Mouse (Mus musculus): ENCODE data around the gene Tns3.

The Tns3 gene

DNA sequence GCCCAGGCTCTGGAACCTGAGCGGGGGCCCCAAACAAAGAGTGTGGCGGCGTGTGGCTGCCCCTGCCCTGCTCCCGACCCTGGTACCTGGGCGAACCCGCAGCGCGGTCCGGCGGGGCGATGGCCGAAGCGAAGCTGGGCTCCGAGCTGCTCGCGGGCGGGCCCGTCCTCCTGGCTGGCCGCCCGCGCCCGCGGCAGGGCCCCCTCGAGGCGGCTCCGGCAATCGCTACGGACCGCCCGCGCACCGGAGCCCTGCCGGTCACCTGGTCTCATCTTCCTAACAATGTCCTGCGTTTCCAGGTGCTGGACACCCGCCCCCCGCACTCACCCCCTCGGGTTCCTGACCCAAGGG lies at the start of gene Tns3:
Gene Tns3 (minus strand): TSS at position 143 of the 351 bp plus-strand sequence.
- no peak for DNase-seq (ENCODE audit: low read depth)

DNA sequence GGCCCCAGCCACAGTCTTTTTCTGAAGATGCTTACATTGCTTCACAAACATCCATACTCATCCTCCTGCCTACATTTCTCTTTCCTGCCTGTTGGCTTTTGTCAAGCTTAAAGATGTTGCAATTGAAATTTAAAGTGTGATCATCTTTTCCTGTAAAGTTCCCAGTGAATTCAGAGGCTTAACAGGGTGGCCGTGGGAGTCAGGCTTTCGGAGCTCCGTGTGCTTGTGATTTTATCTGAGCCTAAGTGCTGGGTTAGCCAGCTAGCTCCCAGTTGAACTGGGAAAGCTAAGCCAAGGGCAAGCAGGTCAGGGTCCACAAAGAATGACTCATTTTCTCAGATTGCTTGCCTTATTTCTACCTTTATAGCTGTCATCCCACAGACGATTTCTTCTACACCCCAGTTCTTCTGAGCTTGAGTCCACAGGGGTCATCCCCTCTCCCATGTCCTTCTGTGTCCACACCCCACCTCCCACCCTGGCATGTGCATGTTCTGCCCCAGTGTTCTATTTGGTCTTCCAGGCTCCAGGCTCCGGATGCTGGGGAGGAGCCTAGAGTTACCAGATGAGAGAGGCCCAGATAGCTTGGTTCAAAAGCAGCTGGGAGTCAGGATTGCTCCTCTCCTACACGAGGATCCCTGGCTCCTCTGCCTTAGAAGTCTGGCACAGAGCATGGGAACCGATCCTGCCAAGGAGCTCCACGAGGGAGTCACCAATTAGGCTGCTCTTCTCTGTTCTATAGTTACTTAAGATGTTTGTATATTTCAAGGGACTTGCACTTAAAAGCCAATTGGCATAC lies 42.1 kb upstream of the Tns3 start:
- DNase-seq (ENCODE audit: low read depth), result peak; percentile 85

DNA sequence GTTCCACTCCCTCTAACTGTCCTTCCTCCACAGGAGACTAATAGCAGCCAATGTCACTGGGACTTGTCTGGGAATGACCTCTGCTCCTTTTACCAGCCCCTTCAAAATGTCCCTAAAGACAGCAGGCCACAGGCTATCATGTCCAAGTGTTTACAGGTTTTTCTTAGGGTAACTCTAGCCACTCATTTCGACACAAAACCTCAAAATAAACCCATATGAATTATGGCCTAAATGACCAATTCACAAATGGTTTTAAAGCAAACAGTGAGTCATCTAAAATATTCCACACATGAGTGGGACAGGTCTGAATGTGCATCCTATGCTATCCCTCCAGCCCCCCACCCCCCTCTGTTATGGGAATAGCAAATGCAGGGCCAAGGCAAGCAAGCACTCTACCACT lies 40.8 kb upstream of the Tns3 start:
- peak; percentile 57 for DNase-seq (ENCODE audit: low read depth)

GRCm38 (mm10) chr11:8703876-8704275 lies 39.5 kb upstream of the Tns3 start:
- peak; percentile 99 for DNase-seq (ENCODE audit: low read depth)

- DNase-seq (ENCODE audit: low read depth), result no peak
Measured at GRCm38 (mm10) chr11:8702532-8702886, 38.2 kb upstream of the Tns3 start.

DNA sequence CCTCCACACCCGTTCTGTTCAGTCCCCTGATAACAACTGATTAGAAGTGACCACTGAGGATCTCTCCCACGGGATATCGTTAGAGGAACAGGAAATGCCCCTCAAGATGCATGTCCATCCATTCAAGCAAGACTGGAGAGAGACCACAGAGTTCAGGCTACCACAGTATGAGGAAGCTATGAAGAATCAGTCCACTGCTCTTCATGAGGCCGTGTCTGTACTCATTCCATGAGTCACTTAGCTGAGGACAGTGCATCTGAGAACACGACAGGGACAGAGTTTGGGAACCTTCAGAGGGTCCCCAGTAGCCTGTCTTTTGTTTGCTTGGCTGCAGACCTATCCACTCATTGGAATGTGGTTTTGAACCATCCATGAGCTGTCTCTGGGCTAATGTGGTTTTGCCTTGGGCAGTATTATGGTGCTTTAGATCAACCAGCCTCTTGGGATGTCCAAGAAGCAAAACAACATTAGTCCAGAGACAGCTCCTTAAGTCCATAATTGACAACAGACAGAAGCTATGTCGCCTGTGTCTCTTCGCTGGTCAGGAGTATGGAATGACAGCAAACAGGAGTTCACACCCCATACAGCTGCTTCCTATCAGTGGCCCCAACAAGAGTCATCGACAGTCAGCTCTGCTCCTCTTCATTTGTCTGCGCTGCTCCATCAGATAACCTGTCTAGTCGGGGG lies 37.7 kb upstream of the Tns3 start:
- no peak for DNase-seq (ENCODE audit: low read depth)

GRCm38 (mm10) chr11:8701400-8701799 lies 37.1 kb upstream of the Tns3 start:
- no peak for DNase-seq (ENCODE audit: low read depth)

DNA sequence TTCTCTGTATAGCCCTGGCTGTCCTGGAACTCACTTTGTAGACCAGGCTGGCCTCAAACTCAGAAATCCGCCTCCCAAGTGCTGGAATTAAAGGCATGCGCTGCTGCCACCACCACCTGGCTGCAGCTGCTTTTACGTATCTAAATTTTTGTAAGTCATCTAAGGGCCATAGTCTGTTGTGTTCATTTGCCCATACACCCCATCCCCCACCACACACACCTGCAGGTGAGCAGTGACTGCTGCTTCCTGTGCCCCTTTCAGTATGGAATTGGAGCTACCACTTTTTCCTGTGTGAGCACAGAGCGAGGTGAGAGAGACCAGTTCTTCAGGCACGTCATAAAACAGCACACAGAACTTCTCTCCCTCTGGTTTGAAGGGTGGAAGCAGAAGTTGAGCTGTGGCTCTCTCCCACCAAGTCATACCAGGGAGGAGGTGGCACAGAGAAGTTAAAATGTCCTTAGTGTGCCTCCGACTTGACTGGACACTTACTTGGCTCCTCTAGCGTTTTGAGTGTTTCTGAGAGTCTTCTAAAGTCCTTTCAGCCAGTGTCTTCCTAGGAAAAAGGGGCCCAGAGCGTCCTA lies 36.4 kb upstream of the Tns3 start:
- no peak for DNase-seq (ENCODE audit: low read depth)

DNA sequence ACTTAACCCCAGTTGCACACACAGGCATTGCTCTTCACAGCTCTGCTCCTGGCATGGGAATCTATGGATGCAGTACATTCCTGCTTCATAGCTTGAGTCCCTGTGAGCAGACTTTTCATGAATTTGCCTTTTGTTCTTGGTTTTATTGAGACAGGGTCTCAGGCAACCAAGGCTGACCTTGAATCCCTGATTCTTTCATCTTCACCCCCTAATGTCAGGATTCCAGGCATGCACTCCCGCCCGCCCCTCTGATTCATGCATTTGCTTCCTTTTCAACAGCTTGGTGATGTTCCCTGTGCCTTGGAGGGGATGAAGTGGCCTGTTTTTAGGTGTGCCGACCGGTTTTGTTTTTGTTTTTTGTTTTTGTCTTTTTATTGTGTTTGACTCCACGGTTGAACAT lies 35.4 kb upstream of the Tns3 start:
- no peak for DNase-seq (ENCODE audit: low read depth)

GRCm38 (mm10) chr11:8697670-8698069 lies 33.3 kb upstream of the Tns3 start:
- DNase-seq (ENCODE audit: low read depth), result no peak

DNA sequence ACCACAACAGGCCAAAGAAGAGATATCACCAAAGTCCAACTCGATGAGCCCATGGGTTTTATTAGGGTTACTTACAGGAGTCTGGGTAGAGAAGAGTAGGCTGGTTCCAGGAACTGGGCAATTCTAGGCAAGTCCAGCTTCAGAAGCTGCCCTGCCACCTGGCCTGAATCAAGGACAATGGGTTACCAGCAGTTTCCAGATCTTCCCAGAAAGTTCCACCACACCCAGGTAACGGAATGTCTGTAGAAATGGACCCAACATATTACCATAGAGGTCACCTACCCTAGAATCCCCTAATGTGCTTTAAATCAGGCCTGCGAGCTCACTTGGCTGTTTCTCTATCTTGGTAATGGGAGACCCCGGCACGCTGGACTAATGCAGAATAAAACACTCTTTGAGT lies 29.8 kb upstream of the Tns3 start:
- DNase-seq (ENCODE audit: low read depth), result no peak

DNA sequence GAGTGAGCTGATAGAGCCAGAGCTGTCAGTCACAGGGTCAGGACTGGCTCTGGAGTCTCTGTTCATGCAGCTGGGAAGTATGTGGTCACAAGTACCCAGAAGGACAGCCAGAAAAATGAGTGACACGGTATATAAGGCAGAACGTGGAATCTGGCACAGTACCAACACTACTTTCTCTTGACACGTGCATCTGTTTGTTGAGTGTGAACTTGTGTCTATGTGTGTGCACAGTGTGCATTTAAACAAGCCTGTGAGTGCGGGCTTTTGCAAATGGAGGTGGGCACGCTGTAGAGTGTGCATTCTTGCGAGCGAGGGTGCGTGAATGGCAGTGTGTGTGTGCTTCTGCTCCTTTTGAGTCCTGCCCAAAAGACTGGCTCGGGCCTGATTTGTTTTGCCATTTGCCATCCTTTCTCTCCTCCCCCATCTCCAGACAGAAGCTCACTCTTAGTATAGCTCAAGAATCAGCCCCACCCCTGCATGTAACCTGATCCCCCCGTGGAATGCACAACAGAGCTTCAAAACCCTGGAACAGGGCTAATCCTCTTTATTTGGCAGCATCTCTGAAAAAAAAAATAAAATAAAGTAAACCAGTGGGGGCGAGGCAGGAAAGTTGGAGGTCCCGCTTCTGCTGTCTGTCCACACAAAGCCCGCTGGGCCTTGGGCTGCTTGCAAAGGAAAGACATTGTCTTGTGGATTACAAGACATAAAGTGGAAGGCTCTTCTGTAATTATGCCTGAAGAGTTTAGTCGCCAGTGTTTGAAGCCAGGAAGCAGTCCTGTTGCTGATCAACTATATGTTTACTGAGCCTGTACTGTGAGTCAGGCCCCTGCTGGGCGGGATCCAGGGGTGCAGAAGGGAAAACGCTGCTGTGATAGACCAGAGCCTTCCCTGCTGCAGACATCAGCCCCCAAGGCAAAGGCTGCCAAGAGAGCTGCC lies 28.5 kb upstream of the Tns3 start:
- no peak for DNase-seq (ENCODE audit: low read depth)

DNA sequence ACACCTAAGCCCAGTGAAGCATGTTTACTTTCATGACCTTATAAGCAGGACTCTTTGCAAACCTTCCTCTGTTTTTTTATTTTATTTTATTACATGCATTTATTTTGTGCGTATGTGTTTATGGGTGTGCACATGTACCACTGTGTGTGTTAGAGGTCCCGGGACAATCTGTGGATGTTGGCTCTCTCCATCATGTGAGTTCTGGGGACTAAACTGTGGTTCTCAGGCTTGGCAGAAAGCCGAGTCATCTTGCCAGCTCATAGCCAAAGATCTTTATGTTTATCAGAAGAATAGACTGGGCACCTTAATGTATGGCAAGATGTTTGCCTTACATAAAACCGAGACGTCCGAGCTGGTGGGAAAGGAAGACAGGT lies 27.8 kb upstream of the Tns3 start:
- no peak for DNase-seq (ENCODE audit: low read depth)

- DNase-seq (ENCODE audit: low read depth), result no peak
Measured at GRCm38 (mm10) chr11:8691605-8692004, 27.3 kb upstream of the Tns3 start.

DNA sequence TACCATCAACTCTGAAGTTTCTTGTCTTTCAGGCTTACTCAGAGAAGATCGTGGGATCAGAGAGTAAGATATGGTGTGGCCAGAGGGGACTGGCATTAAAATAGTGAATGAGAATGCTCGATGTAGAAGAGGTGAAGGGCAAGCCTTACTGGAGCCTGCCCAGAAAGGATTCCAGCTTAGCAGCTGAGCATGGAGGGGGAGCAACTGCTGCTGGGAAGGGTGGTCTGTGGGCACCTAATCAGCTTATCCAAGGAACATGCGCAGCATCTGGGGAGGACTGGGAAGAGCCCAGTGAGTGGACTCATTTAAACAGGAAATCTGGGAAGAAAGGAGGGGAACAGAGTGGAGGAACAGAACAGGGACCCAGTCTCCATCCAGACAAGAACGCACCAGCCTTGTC lies 26.3 kb upstream of the Tns3 start:
- DNase-seq (ENCODE audit: low read depth), result no peak

DNA sequence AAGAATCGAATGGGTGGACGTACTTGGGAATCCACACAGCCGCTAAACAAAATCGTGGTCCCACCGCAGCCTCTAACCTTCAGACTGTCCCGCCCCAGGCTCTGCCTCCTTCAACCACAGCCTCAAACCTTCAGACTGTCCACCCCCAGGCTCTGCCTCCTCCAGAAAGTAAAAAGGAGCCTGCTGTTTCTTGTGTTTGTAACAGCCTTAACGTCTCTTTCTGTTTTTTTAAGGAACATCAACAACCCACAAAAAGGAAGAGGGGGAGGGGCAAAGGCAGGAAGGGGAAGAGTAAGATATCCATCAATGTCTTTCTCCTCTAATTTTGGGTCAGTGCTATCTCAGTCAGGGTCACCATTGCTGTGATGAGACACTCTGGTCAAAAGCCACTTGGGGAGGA lies 25.2 kb upstream of the Tns3 start:
- DNase-seq (ENCODE audit: low read depth), result no peak

DNA sequence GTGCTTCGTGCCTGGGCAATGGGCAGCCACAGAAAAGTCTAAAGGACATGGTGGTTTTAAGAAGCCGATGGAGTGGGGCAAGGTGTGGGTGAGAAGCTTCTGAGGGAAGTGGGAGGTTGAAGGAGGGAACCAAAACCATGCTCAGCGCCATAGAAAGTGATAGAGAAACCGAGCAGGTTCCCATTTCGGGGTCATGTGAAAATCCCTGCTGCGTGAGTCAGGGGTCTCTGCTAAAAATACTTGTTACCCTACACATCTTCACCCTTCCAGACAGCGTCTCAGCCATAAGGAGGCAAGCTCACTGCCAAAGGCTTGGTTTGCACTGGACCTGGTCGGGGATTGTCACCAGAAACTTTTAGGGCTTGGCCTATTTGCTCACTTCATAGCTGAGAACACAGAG lies 24.6 kb upstream of the Tns3 start:
- no peak for DNase-seq (ENCODE audit: low read depth)

- no peak for DNase-seq (ENCODE audit: low read depth)
Measured at GRCm38 (mm10) chr11:8686501-8686900, 22.2 kb upstream of the Tns3 start.

DNA sequence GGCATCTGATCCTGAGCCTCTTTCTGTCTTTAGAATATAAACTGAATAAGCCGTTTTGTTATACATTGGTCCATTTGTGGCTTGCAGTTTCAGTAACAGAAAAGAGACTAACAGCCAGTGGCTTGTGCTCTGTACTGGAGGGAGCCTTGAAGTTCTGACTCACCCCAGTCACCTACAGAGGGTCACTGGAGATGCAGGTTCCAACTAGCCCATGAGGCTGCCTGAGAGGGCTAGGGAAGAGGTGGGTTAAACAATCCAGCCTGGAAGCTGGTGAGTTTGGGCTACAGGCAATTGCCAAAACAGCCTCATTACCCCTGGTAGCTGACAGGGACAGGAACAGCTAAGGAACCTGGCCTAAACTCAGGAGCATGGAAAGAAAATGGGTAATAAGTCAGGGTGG lies 21.7 kb upstream of the Tns3 start:
- DNase-seq (ENCODE audit: low read depth), result no peak

DNA sequence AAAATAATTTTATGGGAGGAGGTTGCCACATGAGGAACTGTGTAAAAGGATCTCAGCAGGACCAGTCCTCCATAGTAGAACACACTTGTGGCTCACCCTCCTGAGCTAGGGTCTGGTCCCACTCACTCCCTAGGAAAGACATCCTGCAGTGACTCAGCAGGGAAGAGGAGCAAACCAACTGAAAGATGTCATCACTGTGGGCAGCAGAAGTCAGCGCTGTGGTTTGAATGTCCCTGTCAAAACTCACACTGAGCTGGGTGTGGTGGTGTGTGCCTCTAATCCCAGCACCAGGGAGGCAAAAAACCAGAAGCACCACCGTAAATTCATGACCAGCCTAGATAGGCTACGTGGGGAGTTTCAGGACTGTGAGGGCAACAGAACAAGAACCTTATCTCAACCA lies 20.9 kb upstream of the Tns3 start:
- no peak for DNase-seq (ENCODE audit: low read depth)

DNA sequence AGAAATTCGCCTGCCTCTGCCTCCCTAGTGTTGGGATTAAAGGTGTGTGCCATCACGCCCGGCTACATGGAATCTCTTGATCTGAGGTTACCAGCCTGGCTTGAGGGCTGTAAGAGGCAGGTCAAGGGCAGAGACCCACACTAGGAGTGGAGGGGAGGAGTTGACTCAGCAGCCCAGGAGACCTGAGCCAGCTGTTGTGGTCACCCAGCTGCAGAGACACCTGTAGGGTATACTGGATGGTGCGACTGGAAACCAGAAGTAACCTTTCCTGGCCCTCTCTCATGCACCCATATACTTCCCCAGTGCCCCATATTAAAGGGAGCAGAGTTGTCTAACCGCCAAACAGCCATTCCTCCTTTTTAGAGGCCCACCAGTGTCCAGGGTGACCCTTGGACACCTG lies 19.9 kb upstream of the Tns3 start:
- DNase-seq (ENCODE audit: low read depth), result no peak

- DNase-seq (ENCODE audit: low read depth), result no peak
Measured at GRCm38 (mm10) chr11:8681356-8681755, 17.0 kb upstream of the Tns3 start.

DNA sequence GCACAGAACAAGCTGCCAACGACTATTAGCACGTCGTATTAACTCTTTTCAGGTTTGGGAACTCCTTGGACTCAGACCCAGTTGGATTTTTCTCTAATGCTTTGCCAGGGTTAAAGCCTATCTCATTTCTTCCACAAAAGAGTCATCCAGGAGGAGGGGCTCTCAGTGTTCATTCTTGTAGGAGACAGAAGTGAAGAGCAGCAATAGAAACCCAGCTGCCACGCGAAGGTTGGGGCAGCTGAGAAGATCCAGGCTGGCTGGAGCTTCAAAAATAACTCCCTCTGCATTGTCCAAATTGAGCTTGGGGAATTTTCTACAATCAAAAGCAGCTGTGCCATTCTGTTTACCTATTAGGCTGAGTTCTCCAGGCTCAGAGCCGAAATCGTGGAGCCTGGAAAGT lies 16.3 kb upstream of the Tns3 start:
- DNase-seq (ENCODE audit: low read depth), result no peak
